Mouse (Mus musculus): ENCODE results near the gene Hsd17b6. TPM values are rescaled to one million over a fixed set of nuclear protein-coding genes. Genes with fewer than 3 reads are reported as not detected.
A peak's percentile ranks its signal among the peaks of the same experiment; 100 is the strongest.

Gene Hsd17b6
- total RNA-seq, 2 experiments from 2014 or later = not detected

DNA sequence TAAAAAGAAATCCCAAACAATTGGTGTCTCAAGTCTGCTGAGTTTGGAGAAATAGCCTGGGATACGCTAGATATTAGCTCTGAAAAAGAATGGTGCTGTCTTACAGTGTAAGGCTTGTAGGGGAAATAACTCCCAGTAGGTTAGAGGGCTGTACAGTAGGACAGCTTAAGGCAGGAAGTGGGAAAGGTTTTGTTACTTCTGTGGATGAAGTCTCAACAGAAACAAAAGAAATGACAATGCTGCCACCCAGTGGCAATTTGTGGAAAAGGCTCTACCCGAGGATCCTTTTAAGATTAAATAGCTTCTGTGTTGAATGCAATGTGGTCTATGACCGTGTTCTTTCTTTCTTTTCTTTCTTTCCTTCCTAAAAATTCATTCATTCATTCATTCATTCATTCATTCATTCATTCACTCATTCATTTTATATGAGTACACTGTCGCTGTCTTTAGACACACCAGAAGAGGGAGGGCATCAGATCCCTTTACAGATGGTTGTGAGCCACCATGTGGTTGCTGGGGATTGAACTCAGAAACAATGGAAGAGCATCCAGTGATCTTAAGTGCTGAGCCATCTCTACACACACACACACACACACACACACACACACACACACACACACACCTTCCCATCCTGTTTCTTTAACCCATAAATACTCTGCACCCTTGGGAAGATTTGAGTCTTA is 937 bp upstream of the Hsd17b6 start:
- DNase-seq (ENCODE audit: low spot score in 2 of 2) = peak; percentile 82 to 87

DNA sequence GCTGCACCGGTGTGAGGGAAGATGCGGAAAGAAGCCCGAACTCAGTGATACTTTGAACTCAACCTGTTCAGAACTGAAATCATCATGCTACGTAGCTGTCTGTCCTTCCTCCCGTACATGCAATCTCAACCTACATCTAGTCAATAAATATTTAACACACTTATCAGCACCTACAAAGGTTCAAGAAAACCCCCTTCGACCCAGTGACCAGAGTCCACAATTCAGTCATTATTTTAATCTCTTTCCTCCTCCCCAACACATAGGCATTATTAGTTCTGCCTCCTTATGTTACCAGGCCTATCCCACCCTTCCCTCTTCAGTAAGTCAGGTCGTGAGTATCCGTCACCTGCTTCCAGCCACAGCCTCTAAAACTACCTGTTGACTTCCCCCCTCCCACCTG is 1.9 kb downstream of the Hsd17b6 start:
- DNase-seq (ENCODE audit: low spot score in 2 of 2) = no peak

GRCm38 (mm10) chr10:128004918-128005317 is 2.5 kb downstream of the Hsd17b6 start:
- DNase-seq (ENCODE audit: low spot score in 2 of 2) = no peak

GRCm38 (mm10) chr10:128003281-128003801 is 4.1 kb downstream of the Hsd17b6 start:
- DNase-seq (ENCODE audit: low spot score in 2 of 2) = no peak

GRCm38 (mm10) chr10:127998260-127998659 is 9.2 kb downstream of the Hsd17b6 start:
- no peak for DNase-seq (ENCODE audit: low spot score in 2 of 2)

DNA sequence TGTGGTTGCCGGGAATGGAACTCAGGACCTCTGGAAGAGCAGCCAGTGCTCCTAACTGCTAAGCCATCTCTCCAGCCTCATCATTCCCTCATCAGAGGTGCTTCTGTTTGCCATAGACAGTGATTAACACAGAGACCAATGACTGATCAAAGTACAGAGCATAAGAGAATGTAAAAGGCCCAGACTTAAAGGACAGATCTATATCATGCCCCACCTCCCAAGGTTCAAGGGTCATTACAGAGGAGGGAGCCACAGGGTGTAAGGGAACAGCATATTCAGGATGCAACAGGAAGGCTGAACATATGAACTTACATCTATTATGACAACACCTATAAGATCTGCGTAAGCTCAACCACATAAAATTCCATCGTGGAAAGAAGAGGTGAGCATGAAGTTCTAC is 10.7 kb downstream of the Hsd17b6 start:
- no peak for DNase-seq (ENCODE audit: low spot score in 2 of 2)

- no peak for DNase-seq (ENCODE audit: low spot score in 2 of 2)
Observed at GRCm38 (mm10) chr10:127985601-127986000, 21.8 kb downstream of the Hsd17b6 start.

GRCm38 (mm10) chr10:127984650-127985049 is 22.8 kb downstream of the Hsd17b6 start:
- DNase-seq (ENCODE audit: low spot score in 2 of 2) = peak in 1 of 2 experiments; percentile 13

DNA sequence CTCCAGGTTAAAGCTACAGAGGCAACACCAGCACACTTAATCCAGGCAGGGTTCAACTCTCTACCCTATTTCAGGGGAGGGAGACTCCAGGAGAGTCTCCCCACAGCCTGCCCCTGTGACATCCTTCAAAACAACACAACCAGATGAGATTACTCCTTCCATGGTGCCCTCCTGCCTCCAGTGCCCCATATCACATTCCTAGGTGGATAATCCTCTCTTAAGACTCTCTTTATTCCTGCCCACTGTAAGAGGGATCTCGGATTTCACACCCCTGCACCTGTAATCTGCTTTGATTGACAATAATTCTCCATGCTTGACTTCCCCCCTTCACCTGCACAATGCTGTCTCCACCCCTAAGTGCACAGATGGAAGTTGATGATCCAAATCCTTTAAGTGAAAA is 31.9 kb downstream of the Hsd17b6 start:
- DNase-seq (ENCODE audit: low spot score in 2 of 2) = no peak

DNA sequence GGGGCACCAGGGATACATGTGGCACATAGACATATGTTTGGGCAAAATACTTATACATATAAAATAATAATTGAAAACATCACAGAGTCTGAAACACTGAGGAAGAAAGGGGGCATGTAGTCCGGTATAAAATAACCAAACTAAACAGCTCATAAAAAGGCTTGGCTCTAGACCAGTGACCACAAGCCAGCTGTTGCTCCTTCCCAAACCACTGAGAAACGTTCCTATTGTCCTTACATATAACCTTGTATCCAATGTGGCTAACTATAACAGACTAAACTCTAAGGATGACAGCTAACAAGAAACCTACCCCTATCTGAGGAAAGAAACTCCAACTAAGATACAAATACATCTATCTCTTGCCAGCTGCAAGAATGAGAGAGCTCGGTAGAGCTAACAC is 33.3 kb downstream of the Hsd17b6 start:
- no peak for DNase-seq (ENCODE audit: low spot score in 2 of 2)

DNA sequence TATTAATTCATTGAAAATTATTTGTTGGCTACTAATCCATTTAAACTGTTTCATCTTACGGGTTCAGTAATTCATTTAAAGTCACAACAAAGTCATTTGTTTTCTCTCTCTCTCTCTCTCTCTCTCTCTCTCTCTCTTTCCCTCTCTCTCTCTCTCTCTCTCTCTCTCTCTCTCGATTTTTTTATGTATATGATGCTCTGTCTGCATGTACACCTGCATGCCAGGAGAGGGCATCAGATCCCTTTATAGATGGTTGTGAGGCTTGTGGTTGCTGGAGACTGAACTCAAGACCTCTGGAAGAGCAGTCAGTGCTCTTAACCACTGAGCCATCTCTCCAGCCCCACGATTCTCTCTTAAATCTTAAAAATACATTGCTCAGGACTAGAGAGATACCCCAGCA is 36.3 kb downstream of the Hsd17b6 start:
- no peak for DNase-seq (ENCODE audit: low spot score in 2 of 2)

DNA sequence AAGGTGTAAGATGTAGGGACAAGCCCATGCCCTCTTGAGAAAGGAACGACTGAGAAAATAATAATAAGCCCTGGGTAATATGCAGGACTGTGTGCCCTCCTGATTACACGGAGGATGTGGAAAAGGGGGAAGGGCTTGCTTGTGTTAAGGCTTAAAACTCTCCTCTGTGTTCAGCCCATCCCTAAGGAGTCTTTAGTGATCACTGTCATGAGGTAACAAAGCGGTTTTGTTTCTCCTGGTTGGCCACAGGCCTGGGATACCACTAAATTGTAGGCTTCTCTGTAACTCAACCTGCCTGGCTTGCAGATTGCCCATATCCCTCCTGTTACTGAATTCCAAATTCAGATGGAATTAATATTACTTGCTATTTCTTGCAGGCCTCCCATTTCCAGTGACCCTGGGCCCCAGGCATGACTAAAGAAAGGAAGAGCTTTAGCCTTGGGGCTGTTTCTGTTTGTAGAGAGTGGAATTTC is 37.0 kb downstream of the Hsd17b6 start:
- DNase-seq (ENCODE audit: low spot score in 2 of 2) = no peak

DNA sequence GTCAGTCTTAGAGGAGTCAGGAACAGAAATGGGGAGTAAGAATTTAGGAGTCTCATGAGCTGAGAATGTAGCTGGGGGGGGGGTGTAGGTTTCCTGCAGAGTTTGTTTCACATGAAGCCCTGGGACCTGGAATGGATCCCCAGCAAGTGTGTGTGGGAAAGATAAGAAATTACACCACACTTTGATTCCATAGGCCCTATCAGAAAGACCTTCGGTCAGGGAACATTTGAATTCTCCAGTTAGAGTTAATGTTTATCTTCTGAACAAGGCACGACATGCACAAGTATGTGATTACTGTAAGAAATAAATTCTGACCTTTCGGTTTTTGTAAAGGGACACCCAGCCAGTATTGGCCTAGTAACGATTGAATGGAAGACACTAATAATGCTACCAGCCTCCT is 37.6 kb downstream of the Hsd17b6 start:
- no peak for DNase-seq (ENCODE audit: low spot score in 2 of 2)

- DNase-seq (ENCODE audit: low spot score in 2 of 2) = no peak
Observed at GRCm38 (mm10) chr10:127966506-127966905, 40.9 kb downstream of the Hsd17b6 start.

- DNase-seq (ENCODE audit: low spot score in 2 of 2) = no peak
Observed at GRCm38 (mm10) chr10:127964004-127964403, 43.4 kb downstream of the Hsd17b6 start.

DNA sequence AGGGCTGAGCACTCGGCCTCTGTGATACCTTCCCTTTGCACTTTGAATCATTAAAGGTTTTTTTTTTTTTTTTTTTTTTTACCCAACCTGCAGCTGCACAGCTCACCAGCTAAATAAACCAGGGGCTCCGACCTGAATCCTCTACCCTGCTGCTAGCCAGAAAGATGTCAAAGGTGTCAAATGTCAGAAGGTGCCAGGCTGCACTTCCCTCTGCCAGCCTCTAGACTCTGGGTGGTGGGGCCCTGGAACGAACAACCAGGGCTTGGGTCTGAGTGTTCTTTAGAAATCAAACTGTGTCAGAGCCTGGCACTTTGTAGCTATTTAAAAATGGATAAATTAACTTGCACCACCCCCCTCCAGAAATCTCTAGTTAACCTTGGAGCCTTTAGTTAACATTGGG is 45.0 kb downstream of the Hsd17b6 start:
- no peak for DNase-seq (ENCODE audit: low spot score in 2 of 2)

DNA sequence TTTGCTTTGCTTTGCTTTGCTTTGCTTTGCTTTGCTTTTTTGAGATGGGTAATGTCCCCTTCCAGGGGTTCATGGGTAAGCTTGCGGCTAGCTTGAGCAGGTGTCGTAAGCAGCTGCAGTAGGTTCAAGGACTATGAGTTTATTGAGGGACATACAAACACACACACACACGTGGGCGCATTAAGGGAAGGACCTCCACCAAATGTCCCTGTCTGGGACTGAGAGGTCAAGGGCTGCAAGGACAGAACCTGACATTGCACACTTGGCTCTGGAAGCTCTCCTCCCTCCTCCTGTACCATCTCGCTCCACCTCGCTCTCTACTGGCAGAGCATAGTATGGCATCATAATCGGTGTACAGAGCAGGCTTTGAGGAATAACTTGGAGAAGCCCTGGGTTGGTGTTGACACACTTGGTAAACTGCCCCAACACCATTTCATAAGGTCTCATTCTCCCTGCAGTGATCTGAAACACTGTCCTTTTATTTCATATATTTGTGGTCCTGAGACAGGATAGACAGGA is 48.2 kb downstream of the Hsd17b6 start:
- DNase-seq (ENCODE audit: low spot score in 2 of 2) = no peak

DNA sequence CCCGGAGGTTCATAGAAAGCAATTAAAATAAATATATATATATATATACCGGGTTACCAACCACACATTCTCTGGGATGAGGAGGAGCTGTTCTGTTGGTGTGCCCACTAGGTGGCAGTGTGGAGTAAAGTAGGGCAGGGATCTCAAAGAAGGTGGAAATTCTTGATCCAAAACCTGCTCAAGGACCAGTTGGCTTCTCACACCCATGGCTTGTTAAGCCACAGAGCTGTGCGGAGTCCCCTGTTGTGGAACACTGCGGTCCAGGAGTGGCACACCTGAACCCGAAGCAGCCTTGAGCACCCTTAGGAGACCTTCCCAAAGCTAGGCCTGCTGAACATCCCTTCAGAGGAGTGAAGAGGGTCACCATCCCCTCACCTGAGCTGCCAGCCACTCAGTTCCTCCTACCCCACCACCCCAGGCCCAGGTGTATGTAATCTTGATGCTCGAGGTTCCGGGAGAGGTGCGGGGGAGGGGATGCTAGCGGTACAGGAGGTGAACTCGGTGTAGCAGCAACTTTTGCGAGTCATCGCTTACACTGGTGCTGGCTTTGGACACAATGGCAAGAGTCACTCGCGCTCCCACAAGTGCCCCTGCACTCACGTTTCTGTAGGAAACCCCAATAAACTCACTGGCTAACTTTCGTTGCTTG is 51.1 kb downstream of the Hsd17b6 start:
- DNase-seq (ENCODE audit: low spot score in 2 of 2) = peak; percentile 80 to 83

GRCm38 (mm10) chr10:127955034-127955433 is 52.4 kb downstream of the Hsd17b6 start:
- no peak for DNase-seq (ENCODE audit: low spot score in 2 of 2)

DNA sequence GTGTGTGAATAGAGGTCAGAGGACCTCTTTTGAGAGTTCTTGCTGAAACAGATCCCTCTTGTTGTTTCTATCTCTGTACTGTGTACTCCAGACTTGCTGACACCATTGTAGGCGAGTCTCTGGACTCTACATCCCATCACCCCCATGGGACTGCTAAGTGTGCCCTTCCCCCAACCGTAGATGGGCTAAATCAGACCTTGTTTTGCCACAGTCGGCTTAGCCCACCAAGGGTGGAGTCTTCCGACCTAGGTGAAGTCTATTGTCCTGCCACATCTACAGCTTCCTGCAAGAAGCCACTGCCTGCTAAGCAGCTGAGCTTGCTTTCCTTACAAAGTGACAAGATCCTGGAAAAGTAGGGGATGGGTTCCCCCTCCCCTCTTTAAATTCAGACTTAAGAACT is 55.6 kb downstream of the Hsd17b6 start:
- no peak for DNase-seq (ENCODE audit: low spot score in 2 of 2)

DNA sequence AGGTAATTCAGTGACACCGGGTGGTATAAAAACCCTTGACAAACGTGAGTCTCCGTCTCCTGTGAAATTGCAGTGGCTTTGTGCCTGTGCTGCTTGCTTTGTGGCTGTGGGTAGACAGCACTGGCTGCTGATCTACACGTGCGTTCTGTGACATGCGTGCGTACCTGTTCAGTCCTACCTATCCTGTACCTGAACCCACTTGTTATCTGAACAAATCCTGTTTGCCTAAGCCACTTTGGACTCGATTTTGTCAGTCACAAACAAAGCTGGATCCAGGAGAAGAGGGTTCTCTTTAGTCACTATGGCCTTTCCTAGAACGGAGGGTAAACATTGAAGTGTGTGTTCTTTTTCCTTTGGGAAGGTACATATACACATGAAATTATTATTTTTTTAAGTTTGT is 56.0 kb downstream of the Hsd17b6 start:
- no peak for DNase-seq (ENCODE audit: low spot score in 2 of 2)

GRCm38 (mm10) chr10:127949596-127950130 is 57.7 kb downstream of the Hsd17b6 start:
- DNase-seq (ENCODE audit: low spot score in 2 of 2) = no peak

Measured in layer of hippocampus, postnatal 10 days (tissue).